Mouse (Mus musculus): ENCODE results near the gene Nup153. TPM values are rescaled to one million over a fixed set of nuclear protein-coding genes. Genes with fewer than 3 reads are reported as not detected.

The Nup153 gene
- polyA plus RNA-seq, 1 experiment from 2014 or later, result 31.8 TPM

DNA sequence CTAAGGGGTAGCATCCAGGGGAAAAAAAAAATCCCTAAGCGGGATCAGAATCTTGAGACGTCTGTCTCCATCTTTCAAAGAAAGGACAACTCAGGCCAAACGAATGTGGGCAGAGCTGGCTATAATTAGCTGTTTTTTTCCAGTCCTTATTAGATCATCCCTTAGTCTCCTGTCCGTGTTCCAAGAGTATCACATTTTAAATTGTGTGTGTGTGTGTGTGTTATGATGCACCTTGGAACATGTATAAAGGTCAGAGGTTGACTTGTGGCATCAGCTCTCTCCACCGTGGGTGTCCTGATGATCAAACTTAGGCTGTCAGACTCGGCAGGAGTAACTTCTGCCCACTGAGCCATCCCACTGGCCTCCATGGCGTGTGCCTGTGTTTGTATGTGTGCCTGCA lies 11.7 kb upstream of the Nup153 start:
- no peaks in the 10 kb centered on the region for H3K9me3 ChIP-seq (ENCODE audit: control insufficient read depth, low read length)
- H3K27me3 ChIP-seq (replicated peaks; ENCODE audit: control insufficient read depth, insufficient read depth, low read length), result no peaks in the 10 kb centered on the region
- H3K4me2 ChIP-seq (ENCODE audit: low read depth, low read length), result no peak overlapping the region
- H3K4me1 ChIP-seq (ENCODE audit: control insufficient read depth, insufficient read depth, low read length), result peaks cover 5% of the 10 kb centered on the region; the same call in 1 of the 2 replicates
- no peak for DNase-seq (ENCODE audit: low spot score)
- no peak overlapping the region for H3K9ac ChIP-seq (ENCODE audit: low read depth, low read length)
- 68% methylated on average over 7 of the region's 7 CpGs for WGBS
- no peak overlapping the region for H3K4me3 ChIP-seq (ENCODE audit: low read depth, low read length)
- no peaks in the 10 kb centered on the region for H3K36me3 ChIP-seq (ENCODE audit: control insufficient read depth, insufficient read depth, low read length)
- ATAC-seq (ENCODE audit: low read depth), result no peak
- no peak overlapping the region for H3K27ac ChIP-seq (replicated peaks; ENCODE audit: low read depth, low read length)

DNA sequence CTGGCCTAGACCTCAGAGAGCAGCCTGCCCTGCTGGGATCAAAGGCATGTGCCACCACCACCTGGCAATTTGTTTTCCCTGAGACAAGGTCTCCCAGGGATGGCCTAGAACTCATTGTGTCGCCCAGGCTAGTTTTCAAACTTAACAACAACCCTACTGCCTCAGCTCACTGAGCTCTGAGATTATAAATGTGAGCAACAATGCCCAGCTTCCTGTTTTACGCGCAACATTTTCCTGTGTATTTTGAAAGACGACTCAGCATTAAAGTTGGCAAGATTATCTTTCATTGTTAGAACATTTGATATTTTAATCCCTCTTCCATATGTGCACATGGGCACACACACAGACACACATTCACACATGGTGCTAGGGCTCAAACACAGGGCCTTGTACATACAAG lies 9.7 kb upstream of the Nup153 start:
- no peak overlapping the region for H3K4me2 ChIP-seq (ENCODE audit: low read depth, low read length)
- ATAC-seq (ENCODE audit: low read depth) (no peak), DNase-seq (ENCODE audit: low spot score) (no peak)
- H3K4me1 ChIP-seq (ENCODE audit: control insufficient read depth, insufficient read depth, low read length), result peaks cover 5% of the 10 kb centered on the region; the same call in 1 of the 2 replicates
- 82% methylated on average over 4 of the region's 4 CpGs for WGBS
- no peak overlapping the region for H3K27ac ChIP-seq (replicated peaks; ENCODE audit: low read depth, low read length)
- no peak overlapping the region for H3K4me3 ChIP-seq (ENCODE audit: low read depth, low read length)
- H3K27me3 ChIP-seq (replicated peaks; ENCODE audit: control insufficient read depth, insufficient read depth, low read length), result no peaks in the 10 kb centered on the region
- no peak overlapping the region for H3K9ac ChIP-seq (ENCODE audit: low read depth, low read length)
- no peaks in the 10 kb centered on the region for H3K9me3 ChIP-seq (ENCODE audit: control insufficient read depth, low read length)
- H3K36me3 ChIP-seq (ENCODE audit: control insufficient read depth, insufficient read depth, low read length), result no peaks in the 10 kb centered on the region

DNA sequence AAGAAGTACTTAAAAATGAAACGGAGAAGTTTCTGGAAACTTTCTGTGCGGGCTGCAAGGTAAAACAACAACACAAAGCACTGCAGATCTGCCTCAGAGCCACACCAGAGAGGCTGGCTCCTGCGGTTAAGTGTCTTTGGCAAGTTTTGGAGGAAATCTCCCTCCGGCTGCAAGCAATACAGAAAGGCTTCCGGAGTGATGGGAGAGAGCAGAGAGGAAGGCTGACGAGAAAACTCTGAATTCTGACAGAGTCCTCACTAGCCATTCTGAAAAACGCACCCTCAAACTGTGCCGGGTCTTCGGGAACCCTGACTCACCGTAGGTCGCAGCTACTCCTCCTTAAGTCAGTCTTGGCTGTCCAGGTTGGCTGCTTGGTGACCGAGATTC lies 8.7 kb upstream of the Nup153 start:
- H3K9me3 ChIP-seq (ENCODE audit: control insufficient read depth, low read length), result no peaks in the 10 kb centered on the region
- peak overlapping the region; percentile 13 for H3K27ac ChIP-seq (replicated peaks; ENCODE audit: low read depth, low read length)
- peak; percentile 31 for DNase-seq (ENCODE audit: low spot score)
- no peaks in the 10 kb centered on the region for H3K36me3 ChIP-seq (ENCODE audit: control insufficient read depth, insufficient read depth, low read length)
- H3K4me1 ChIP-seq (ENCODE audit: control insufficient read depth, insufficient read depth, low read length), result peaks cover 5% of the 10 kb centered on the region; the same call in 1 of the 2 replicates
- 1% methylated on average over 12 of the region's 12 CpGs for WGBS
- no peak for ATAC-seq (ENCODE audit: low read depth)
- peak overlapping the region; percentile 61 for H3K9ac ChIP-seq (ENCODE audit: low read depth, low read length)
- H3K4me3 ChIP-seq (ENCODE audit: low read depth, low read length), result peak overlapping the region; percentile 50
- H3K27me3 ChIP-seq (replicated peaks; ENCODE audit: control insufficient read depth, insufficient read depth, low read length), result no peaks in the 10 kb centered on the region
- peak overlapping the region; percentile 88 for H3K4me2 ChIP-seq (ENCODE audit: low read depth, low read length)

DNA sequence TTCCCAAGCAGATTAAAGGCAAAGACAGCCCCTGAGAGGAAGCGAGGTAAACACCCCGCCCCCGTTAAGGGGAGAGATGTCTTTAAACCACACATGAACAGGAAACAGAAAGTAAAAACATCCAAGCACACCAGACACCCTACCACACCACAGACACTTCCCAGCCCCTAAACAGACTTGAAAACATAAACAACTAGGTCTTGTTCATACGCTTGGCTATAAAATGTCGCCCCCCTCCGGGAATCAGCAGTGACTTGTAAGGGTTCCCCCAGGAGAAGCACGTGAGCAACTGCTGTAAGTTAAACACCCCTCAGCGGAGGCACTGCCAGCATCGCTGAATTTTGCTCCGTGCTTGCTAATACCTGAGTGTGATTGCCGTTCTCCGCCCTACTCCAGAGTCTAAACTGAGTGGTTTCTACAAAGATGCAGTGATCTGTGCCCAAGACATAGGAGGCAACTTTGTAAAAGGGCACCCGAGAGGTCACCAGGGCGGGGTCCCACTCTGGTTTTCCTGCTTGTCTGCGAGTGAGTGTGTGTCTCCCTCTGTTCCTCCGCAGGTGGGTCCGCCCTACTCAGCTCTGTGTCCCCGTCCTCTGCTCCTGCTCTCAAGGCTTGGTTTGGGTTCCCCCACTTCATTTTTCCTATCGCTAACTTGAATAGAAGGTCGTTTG lies 8.2 kb upstream of the Nup153 start:
- no peaks in the 10 kb centered on the region for H3K36me3 ChIP-seq (ENCODE audit: control insufficient read depth, insufficient read depth, low read length)
- no peaks in the 10 kb centered on the region for H3K27me3 ChIP-seq (replicated peaks; ENCODE audit: control insufficient read depth, insufficient read depth, low read length)
- peak overlapping the region; percentile 13 for H3K27ac ChIP-seq (replicated peaks; ENCODE audit: low read depth, low read length)
- ATAC-seq (ENCODE audit: low read depth), result peak; percentile 80
- peak overlapping the region; percentile 50 for H3K4me3 ChIP-seq (ENCODE audit: low read depth, low read length)
- peak; percentile 89 for DNase-seq (ENCODE audit: low spot score)
- no peaks in the 10 kb centered on the region for H3K9me3 ChIP-seq (ENCODE audit: control insufficient read depth, low read length)
- peaks cover 5% of the 10 kb centered on the region; the same call in 1 of the 2 replicates for H3K4me1 ChIP-seq (ENCODE audit: control insufficient read depth, insufficient read depth, low read length)
- H3K4me2 ChIP-seq (ENCODE audit: low read depth, low read length), result peak overlapping the region; percentile 88
- peak overlapping the region; percentile 61 for H3K9ac ChIP-seq (ENCODE audit: low read depth, low read length)
- WGBS, result under 1% methylated on average over 20 of the region's 20 CpGs

DNA sequence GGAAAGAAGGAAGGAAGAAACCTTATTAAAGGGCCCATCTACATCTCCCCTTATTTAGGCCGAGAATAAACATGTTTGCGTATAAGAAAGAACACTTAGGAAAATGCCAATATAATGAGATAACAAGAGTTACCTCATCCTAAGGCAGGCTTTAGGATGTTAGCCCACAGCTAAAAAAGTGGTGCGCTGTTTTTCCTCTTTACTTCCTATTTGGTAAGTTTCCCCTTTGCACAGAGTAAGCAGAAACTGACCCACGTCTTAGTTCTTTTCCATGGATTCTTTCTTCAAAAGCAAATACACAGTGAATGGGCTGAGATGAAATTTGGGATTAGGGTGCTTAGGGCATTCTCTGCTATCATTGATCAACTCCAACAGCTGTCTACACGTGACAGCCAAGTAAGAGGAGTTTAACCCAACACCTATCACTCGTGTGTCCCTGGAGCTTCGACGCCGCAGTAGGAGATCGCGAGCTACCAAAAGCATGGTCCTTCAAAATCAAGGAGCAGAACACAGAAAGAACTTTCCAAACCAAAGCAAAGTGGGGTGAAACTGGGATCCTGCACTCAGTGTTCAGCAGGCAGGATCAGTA lies 7.6 kb upstream of the Nup153 start:
- peak overlapping the region; percentile 88 for H3K4me2 ChIP-seq (ENCODE audit: low read depth, low read length)
- ATAC-seq (ENCODE audit: low read depth) (peak; percentile 7; the same call in 1 of the 2 replicates), DNase-seq (ENCODE audit: low spot score) (no peak)
- H3K9me3 ChIP-seq (ENCODE audit: control insufficient read depth, low read length), result no peaks in the 10 kb centered on the region
- WGBS, result 33% methylated on average over 11 of the region's 11 CpGs
- H3K27me3 ChIP-seq (replicated peaks; ENCODE audit: control insufficient read depth, insufficient read depth, low read length), result no peaks in the 10 kb centered on the region
- H3K27ac ChIP-seq (replicated peaks; ENCODE audit: low read depth, low read length), result no peak overlapping the region
- H3K4me3 ChIP-seq (ENCODE audit: low read depth, low read length), result peak overlapping the region; percentile 50
- no peaks in the 10 kb centered on the region for H3K36me3 ChIP-seq (ENCODE audit: control insufficient read depth, insufficient read depth, low read length)
- H3K4me1 ChIP-seq (ENCODE audit: control insufficient read depth, insufficient read depth, low read length), result peaks cover 5% of the 10 kb centered on the region; the same call in 1 of the 2 replicates
- H3K9ac ChIP-seq (ENCODE audit: low read depth, low read length), result peak overlapping the region; percentile 61

DNA sequence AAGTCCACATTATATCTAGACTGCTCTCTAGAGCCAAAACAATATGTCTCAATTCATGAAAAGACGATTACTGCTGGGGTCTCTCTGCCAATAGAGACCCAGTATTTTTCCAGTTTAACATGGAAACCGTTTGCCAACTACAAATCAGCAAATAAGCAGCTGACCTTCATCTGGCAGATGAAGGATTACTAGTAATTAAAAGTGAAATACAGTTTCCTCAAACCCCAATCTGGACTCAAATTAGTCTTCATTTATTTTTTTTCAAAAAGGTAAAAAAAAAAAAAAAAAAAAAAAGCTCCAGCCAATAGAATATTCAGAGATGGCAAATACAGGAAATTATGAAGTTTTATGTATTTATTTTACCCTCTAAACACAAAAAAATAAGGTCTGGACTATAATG lies 2.3 kb upstream of the Nup153 start:
- Histone ChIP-seq H3K9ac (ENCODE audit: low read depth, low read length) (no peak overlapping the region), H3K4me3 (ENCODE audit: low read depth, low read length) (no peak overlapping the region), H3K36me3 (ENCODE audit: control insufficient read depth, insufficient read depth, low read length) (no peaks in the 10 kb centered on the region), H3K27ac (replicated peaks; ENCODE audit: low read depth, low read length) (no peak overlapping the region), H3K27me3 (replicated peaks; ENCODE audit: control insufficient read depth, insufficient read depth, low read length) (no peaks in the 10 kb centered on the region), H3K9me3 (ENCODE audit: control insufficient read depth, low read length) (no peaks in the 10 kb centered on the region), H3K4me2 (ENCODE audit: low read depth, low read length) (no peak overlapping the region), H3K4me1 (ENCODE audit: control insufficient read depth, insufficient read depth, low read length) (peaks cover 3% of the 10 kb centered on the region; the same call in 1 of the 2 replicates)
- DNase-seq (ENCODE audit: low spot score) (no peak), ATAC-seq (ENCODE audit: low read depth) (no peak)
- WGBS, result 65% methylated on average over 2 of the region's 2 CpGs

DNA sequence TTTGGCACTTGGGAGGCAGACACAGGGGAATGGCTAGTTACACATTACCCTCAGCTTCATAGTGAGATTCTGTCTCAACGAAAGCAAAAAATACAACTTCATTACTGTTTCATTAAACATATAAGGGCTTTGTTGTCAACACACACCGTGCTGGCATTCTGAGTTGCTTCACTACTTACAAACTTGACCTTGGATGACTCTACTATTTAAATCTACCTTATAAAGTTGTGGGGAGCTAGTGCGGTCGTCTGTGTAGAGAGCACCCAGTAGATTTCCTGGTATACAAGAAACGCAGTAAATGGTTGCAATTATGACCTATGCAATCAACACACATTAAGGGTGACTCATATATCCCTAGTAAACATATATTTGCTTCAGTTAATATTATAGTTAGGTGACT lies 671 bp upstream of the Nup153 start:
- DNase-seq (ENCODE audit: low spot score), result no peak
- no peak for ATAC-seq (ENCODE audit: low read depth)
- Histone ChIP-seq H3K4me2 (ENCODE audit: low read depth, low read length) (peak overlapping the region; percentile 78), H3K36me3 (ENCODE audit: control insufficient read depth, insufficient read depth, low read length) (no peaks in the 10 kb centered on the region), H3K4me3 (ENCODE audit: low read depth, low read length) (peak overlapping the region; percentile 98), H3K27me3 (replicated peaks; ENCODE audit: control insufficient read depth, insufficient read depth, low read length) (no peaks in the 10 kb centered on the region), H3K9me3 (ENCODE audit: control insufficient read depth, low read length) (no peaks in the 10 kb centered on the region), H3K9ac (ENCODE audit: low read depth, low read length) (peak overlapping the region; percentile 95), H3K27ac (replicated peaks; ENCODE audit: low read depth, low read length) (peak overlapping the region; percentile 59; the same call in 1 of the 2 replicates), H3K4me1 (ENCODE audit: control insufficient read depth, insufficient read depth, low read length) (peaks cover 10% of the 10 kb centered on the region; the same call in 1 of the 2 replicates)
- WGBS, result 33% methylated on average over 5 of the region's 5 CpGs

DNA sequence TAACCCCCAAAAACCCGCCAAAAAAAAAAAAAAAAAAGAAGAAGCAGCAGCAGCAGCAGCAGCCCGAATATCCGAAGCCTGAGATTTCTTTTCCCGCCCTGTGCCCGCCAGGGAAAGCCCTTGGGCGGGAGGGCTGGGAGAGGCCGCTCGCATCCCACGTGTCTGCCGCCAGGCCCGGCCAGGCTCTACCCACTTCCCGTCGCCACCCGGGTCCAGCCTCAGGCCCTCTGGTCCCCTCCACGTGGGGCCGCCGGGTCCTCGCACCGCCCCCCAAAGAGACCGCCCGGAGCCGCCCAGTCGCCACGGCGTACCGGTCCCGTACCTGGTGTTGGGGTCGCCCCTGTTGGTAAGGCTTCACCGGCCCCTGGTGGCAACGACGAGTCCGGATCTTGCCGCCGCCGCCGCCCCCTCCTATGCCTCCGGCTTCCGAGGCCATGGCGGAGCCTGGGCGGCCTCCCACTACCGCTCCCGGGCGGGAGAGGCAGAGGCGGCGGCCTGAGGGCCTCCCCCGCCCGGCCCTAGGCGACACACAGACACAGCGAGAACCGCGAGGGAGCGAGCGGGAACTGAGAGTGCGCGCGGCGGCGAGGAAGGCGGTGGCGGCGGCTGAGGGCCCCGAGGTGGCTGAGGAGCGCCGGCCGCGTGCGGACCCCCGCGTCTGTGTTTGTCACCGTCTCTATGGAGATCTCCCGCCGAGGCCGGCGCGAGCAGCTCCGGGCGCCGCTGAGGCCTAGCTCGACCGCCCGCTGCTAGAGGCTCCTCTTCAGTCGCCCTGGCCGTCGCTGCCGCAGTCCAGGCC lies 503 bp downstream of the Nup153 start:
- peaks cover 10% of the 10 kb centered on the region; the same call in 1 of the 2 replicates for H3K4me1 ChIP-seq (ENCODE audit: control insufficient read depth, insufficient read depth, low read length)
- peak overlapping the region; percentile 78 for H3K4me2 ChIP-seq (ENCODE audit: low read depth, low read length)
- H3K27me3 ChIP-seq (replicated peaks; ENCODE audit: control insufficient read depth, insufficient read depth, low read length), result no peaks in the 10 kb centered on the region
- peak; percentile 74 for DNase-seq (ENCODE audit: low spot score)
- peak overlapping the region; percentile 95 for H3K9ac ChIP-seq (ENCODE audit: low read depth, low read length)
- peak overlapping the region; percentile 98 for H3K4me3 ChIP-seq (ENCODE audit: low read depth, low read length)
- 0% methylated on average over 11 of the region's 85 CpGs for WGBS
- H3K27ac ChIP-seq (replicated peaks; ENCODE audit: low read depth, low read length), result peak overlapping the region; percentile 98
- no peaks in the 10 kb centered on the region for H3K36me3 ChIP-seq (ENCODE audit: control insufficient read depth, insufficient read depth, low read length)
- peak; percentile 83 for ATAC-seq (ENCODE audit: low read depth)
- H3K9me3 ChIP-seq (ENCODE audit: control insufficient read depth, low read length), result no peaks in the 10 kb centered on the region
